Mouse (Mus musculus) embryonic facial prominence, embryonic 11.5 days (tissue): ENCODE measurements around the gene Ly6g6c. TPM values are rescaled to one million over a fixed set of nuclear protein-coding genes. Genes with fewer than 3 reads are reported as not detected.

ENCODE experiments used
- ATAC-seq: fragments of 200-750 bp; cut with Nextera tagmentation; replicated peaks from 2 replicates; pipeline ENCODE4 v1.8.0; 2017; ENCODE audit warnings: low read depth; ENCODE audit not compliant: insufficient number of reproducible peaks, low FRiP score, low TSS enrichment
- DNase-seq: peaks from one replicate; pipeline ENCODE4 v3.0.0-alpha.2; 2015; ENCODE audit warnings: low spot score
- H3K27ac ChIP-seq: fragments of 300-500 bp; sonication (generic); replicated peaks from 2 replicates; pipeline ENCODE4 v1.5.1; 2014; ENCODE audit warnings: mild to moderate bottlenecking, low read depth, low read length, control low read depth
- H3K27me3 ChIP-seq: fragments of 300-500 bp; sonication (generic); 2 replicates; pipeline ENCODE4 v1.6.1; 2014; ENCODE audit warnings: mild to moderate bottlenecking, low read length, moderate library complexity, mixed read lengths; ENCODE audit not compliant: control insufficient read depth, insufficient read depth
- H3K36me3 ChIP-seq: fragments of 300-500 bp; sonication (generic); replicated peaks from 2 replicates; pipeline ENCODE4 v1.6.1; 2014; ENCODE audit warnings: low read depth, mild to moderate bottlenecking, low read length, moderate library complexity, mixed read lengths; ENCODE audit not compliant: control insufficient read depth, insufficient read depth
- H3K4me1 ChIP-seq: fragments of 300-500 bp; sonication (generic); 2 replicates; pipeline ENCODE4 v1.6.1; 2014; ENCODE audit warnings: low read length, mixed read lengths; ENCODE audit not compliant: control insufficient read depth, insufficient read depth
- H3K4me2 ChIP-seq: fragments of 300-500 bp; sonication (generic); 2 replicates; pipeline ENCODE4 v1.6.1; 2014; ENCODE audit warnings: low read depth, mild to moderate bottlenecking, control low read depth, low read length, moderate library complexity
- H3K4me3 ChIP-seq: fragments of 300-500 bp; sonication (generic); 2 replicates; pipeline ENCODE4 v1.5.1; 2014; ENCODE audit warnings: low read depth, low read length, control low read depth
- H3K9ac ChIP-seq: fragments of 300-500 bp; sonication (generic); replicated peaks from 2 replicates; pipeline ENCODE4 v1.6.1; 2014; ENCODE audit warnings: mild to moderate bottlenecking, control low read depth, low read length
- H3K9me3 ChIP-seq: fragments of 300-500 bp; sonication (generic); replicated peaks from 2 replicates; pipeline ENCODE4 v1.6.1; 2016; ENCODE audit warnings: mild to moderate bottlenecking, low read length, inconsistent platforms, mixed read lengths; ENCODE audit not compliant: control insufficient read depth
- WGBS: fragments of 180-500 bp; shearing (Covaris S2); extraction: QIAGEN DNeasy Blood & Tissue Kit; methylation state at CpG from one replicate; pipeline ENCODE4 v1.1.7; 2014; 5-methylcytosine and 5-hydroxymethylcytosine counted together
- polyA plus RNA-seq: library from polyadenylated mRNA; unstranded; fragments of >200 nt; fragmentation: Nextera tagmentation; extraction: Ambion mirVana; gene quantifications from 2 replicates; pipeline ENCODE4 v1.2.1, GENCODE M21; 2014

Ly6g6c gene
- polyA plus RNA-seq, 1 experiment from 2014 or later: not detected

GRCm38 (mm10) chr17:35047688-35048087, 17.5 kb upstream of the Ly6g6c start:
- Histone ChIP-seq H3K36me3 (no peaks in the 10 kb centered on the region), H3K27me3 (no peaks in the 10 kb centered on the region), H3K4me3 (no peak overlapping the region), H3K9me3 (no peaks in the 10 kb centered on the region), H3K4me2 (no peak overlapping the region), H3K9ac (no peak overlapping the region), H3K4me1 (peaks cover 2% of the 10 kb centered on the region), H3K27ac (0 out of 2 replicates have a peak overlapping the region, but pooled peaks have one; percentile 29)
- ATAC-seq: no peak
- WGBS: 43% methylated on average over 1 of the region's 1 CpGs
- no peak for DNase-seq

- H3K9ac ChIP-seq: 0 out of 2 replicates have a peak overlapping the region, but pooled peaks have one; percentile 3
- DNase-seq (no peak), ATAC-seq (no peak)
- H3K4me3 ChIP-seq: no peak overlapping the region
- no peaks in the 10 kb centered on the region for H3K9me3 ChIP-seq
- peak overlapping the region; percentile 29; the same call in 1 of the 2 replicates for H3K27ac ChIP-seq
- H3K27me3 ChIP-seq: no peaks in the 10 kb centered on the region
- H3K4me1 ChIP-seq: peaks cover 2% of the 10 kb centered on the region
- no peaks in the 10 kb centered on the region; the same call in 1 of the 2 replicates for H3K36me3 ChIP-seq
- no peak overlapping the region for H3K4me2 ChIP-seq
- 38% methylated on average over 11 of the region's 11 CpGs for WGBS
These were observed 16.8 kb upstream of the Ly6g6c start for GRCm38 (mm10) chr17:35048149-35048931.

- Histone ChIP-seq H3K4me1 (peaks cover 2% of the 10 kb centered on the region), H3K36me3 (peaks cover under 1% of the 10 kb centered on the region), H3K9me3 (no peaks in the 10 kb centered on the region), H3K27ac (no peak overlapping the region), H3K4me2 (no peak overlapping the region), H3K4me3 (no peak overlapping the region), H3K27me3 (no peaks in the 10 kb centered on the region), H3K9ac (no peak overlapping the region)
- no peak for ATAC-seq
- no peak for DNase-seq
- 79% methylated on average over 5 of the region's 5 CpGs for WGBS
These were observed 16.2 kb upstream of the Ly6g6c start for GRCm38 (mm10) chr17:35048932-35049440.

- peak within 1 kb of the TSS; percentile 89 for H3K4me2 ChIP-seq
- peaks cover 5% of the 10 kb centered on the region for H3K36me3 ChIP-seq
- DNase-seq: peak; percentile 89
- H3K9me3 ChIP-seq: no peaks in the 10 kb centered on the region
- 3% methylated on average over 11 of the region's 11 CpGs for WGBS
- no peak for ATAC-seq
- peaks cover 2% of the 10 kb centered on the region for H3K4me1 ChIP-seq
- no peaks in the 10 kb centered on the region for H3K27me3 ChIP-seq
- H3K9ac ChIP-seq: peak within 1 kb of the TSS; percentile 93
- H3K27ac ChIP-seq: peak within 1 kb of the TSS; percentile 97
- H3K4me3 ChIP-seq: peak within 1 kb of the TSS; percentile 71
These were observed 15.6 kb upstream of the Ly6g6c start, which contains the start of gene Clic1 for GRCm38 (mm10) chr17:35049561-35050016. Gene Clic1 (plus strand): TSS chr17:35049966.

GRCm38 (mm10) chr17:35050126-35050750, 14.9 kb upstream of the Ly6g6c start:
- H3K36me3 ChIP-seq: peaks cover 8% of the 10 kb centered on the region
- H3K9me3 ChIP-seq: no peaks in the 10 kb centered on the region
- DNase-seq (peak; percentile 79), ATAC-seq (0 out of 2 replicates have a peak, but pooled peaks have one; percentile 22)
- H3K4me3 ChIP-seq: peak overlapping the region; percentile 71
- no peaks in the 10 kb centered on the region for H3K27me3 ChIP-seq
- peak overlapping the region; percentile 93 for H3K9ac ChIP-seq
- WGBS: under 1% methylated on average over 27 of the region's 27 CpGs
- H3K27ac ChIP-seq: peak overlapping the region; percentile 97
- peaks cover 2% of the 10 kb centered on the region for H3K4me1 ChIP-seq
- peak overlapping the region; percentile 89 for H3K4me2 ChIP-seq

GRCm38 (mm10) chr17:35051156-35052086, 13.8 kb upstream of the Ly6g6c start:
- ATAC-seq: peak; percentile 27; the same call in 1 of the 2 replicates
- peak overlapping the region; percentile 93 for H3K9ac ChIP-seq
- peak overlapping the region; percentile 97 for H3K27ac ChIP-seq
- peaks cover 2% of the 10 kb centered on the region for H3K4me1 ChIP-seq
- no peaks in the 10 kb centered on the region for H3K27me3 ChIP-seq
- H3K36me3 ChIP-seq: peaks cover 8% of the 10 kb centered on the region
- peak overlapping the region; percentile 89 for H3K4me2 ChIP-seq
- 1% methylated on average over 21 of the region's 21 CpGs for WGBS
- peak overlapping the region; percentile 71 for H3K4me3 ChIP-seq
- no peaks in the 10 kb centered on the region for H3K9me3 ChIP-seq
- peak; percentile 75 for DNase-seq

- H3K9ac ChIP-seq: peak overlapping the region; percentile 93
- H3K27me3 ChIP-seq: no peaks in the 10 kb centered on the region
- WGBS: 80% methylated on average over 12 of the region's 12 CpGs
- H3K36me3 ChIP-seq: peaks cover 8% of the 10 kb centered on the region
- no peaks in the 10 kb centered on the region for H3K9me3 ChIP-seq
- ATAC-seq (no peak), DNase-seq (no peak)
- peak overlapping the region; percentile 97 for H3K27ac ChIP-seq
- H3K4me3 ChIP-seq: peak overlapping the region; percentile 71
- peak overlapping the region; percentile 89; the same call in 1 of the 2 replicates for H3K4me2 ChIP-seq
- H3K4me1 ChIP-seq: peaks cover 2% of the 10 kb centered on the region
These were observed 12.9 kb upstream of the Ly6g6c start for GRCm38 (mm10) chr17:35052271-35052798.
